Mouse (Mus musculus) heart, embryonic 15.5 days (tissue): ENCODE results near the gene H2-Eb1. TPM values are rescaled to one million over a fixed set of nuclear protein-coding genes. Genes with fewer than 3 reads are reported as not detected.
"Not testable (repeated sequence)": the region's sequence is repeated elsewhere in the genome, so short reads cannot be mapped to it uniquely, and the experiment has no call there.

Experiments
- ATAC-seq: fragments of 200-750 bp; cut with Nextera tagmentation; replicated peaks from 2 replicates; pipeline ENCODE4 v1.8.0; 2017; ENCODE audit warnings: low read depth, moderate TSS enrichment; ENCODE audit not compliant: insufficient number of reproducible peaks, insufficient read depth, low FRiP score
- H3K27ac ChIP-seq: fragments of 300-500 bp; sonication (generic); 2 replicates; pipeline ENCODE4 v1.5.1; 2015; ENCODE audit warnings: mild to moderate bottlenecking, inconsistent platforms
- H3K27me3 ChIP-seq: fragments of 300-500 bp; sonication (generic); 2 replicates; pipeline ENCODE4 v1.6.1; 2015; ENCODE audit warnings: inconsistent platforms
- H3K36me3 ChIP-seq: fragments of 300-500 bp; sonication (generic); 2 replicates; pipeline ENCODE4 v1.6.1; 2015; ENCODE audit warnings: mild to moderate bottlenecking, inconsistent platforms
- H3K4me1 ChIP-seq: fragments of 300-500 bp; sonication (generic); replicated peaks from 2 replicates; pipeline ENCODE4 v1.6.1; 2015; ENCODE audit warnings: inconsistent platforms
- H3K4me2 ChIP-seq: fragments of 300-500 bp; sonication (generic); 2 replicates; pipeline ENCODE4 v1.6.1; 2015; ENCODE audit warnings: inconsistent platforms, mild to moderate bottlenecking, moderate library complexity
- H3K4me3 ChIP-seq: fragments of 300-500 bp; sonication (generic); 2 replicates; pipeline ENCODE4 v1.5.1; 2015; ENCODE audit warnings: mild to moderate bottlenecking, inconsistent platforms
- H3K9ac ChIP-seq: fragments of 300-500 bp; sonication (generic); 2 replicates; pipeline ENCODE4 v1.6.1; 2015; ENCODE audit warnings: mild to moderate bottlenecking, inconsistent platforms
- H3K9me3 ChIP-seq: fragments of 300-500 bp; sonication (generic); replicated peaks from 2 replicates; pipeline ENCODE4 v1.6.1; 2016; ENCODE audit warnings: inconsistent platforms
- WGBS: fragments of 180-500 bp; shearing (Covaris S2); methylation state at CpG from one replicate; pipeline ENCODE4 v1.1.7; 2015; ENCODE audit warnings: mixed read lengths; 5-methylcytosine and 5-hydroxymethylcytosine counted together
- polyA plus RNA-seq: library from polyadenylated mRNA; unstranded; fragments of >200 nt; fragmentation: Nextera tagmentation; extraction: Ambion mirVana; gene quantifications from 2 replicates; pipeline ENCODE4 v1.2.1, GENCODE M21; 2015

Gene H2-Eb1
- polyA plus RNA-seq, 1 experiment from 2014 or later: 5.6 TPM

DNA sequence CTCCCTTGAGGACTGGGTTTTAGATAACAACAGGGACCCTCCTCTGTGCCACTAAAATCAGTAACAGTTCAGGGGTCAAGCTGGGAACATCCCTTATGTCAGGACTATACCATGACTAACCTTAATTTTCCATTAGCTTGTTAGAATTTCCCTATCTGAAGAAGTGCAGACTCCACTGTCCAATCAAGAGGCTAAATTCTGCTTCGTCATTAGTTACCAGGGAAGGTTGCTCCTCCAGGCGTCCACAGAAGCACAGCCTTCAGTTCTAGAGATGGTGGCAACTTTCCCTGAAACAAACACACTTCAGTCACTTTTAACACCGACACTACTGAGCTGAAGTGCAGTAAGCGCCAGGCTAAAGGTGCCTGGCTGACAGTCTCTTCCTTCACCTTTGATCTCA lies 916 bp upstream of the H2-Eb1 start:
- ATAC-seq: no peak; the same call in 1 of the 2 replicates
- no peak overlapping the region for H3K4me3 ChIP-seq
- 0 out of 2 replicates have a peak, but pooled peaks cover 4% of the 10 kb centered on the region for H3K27me3 ChIP-seq

DNA sequence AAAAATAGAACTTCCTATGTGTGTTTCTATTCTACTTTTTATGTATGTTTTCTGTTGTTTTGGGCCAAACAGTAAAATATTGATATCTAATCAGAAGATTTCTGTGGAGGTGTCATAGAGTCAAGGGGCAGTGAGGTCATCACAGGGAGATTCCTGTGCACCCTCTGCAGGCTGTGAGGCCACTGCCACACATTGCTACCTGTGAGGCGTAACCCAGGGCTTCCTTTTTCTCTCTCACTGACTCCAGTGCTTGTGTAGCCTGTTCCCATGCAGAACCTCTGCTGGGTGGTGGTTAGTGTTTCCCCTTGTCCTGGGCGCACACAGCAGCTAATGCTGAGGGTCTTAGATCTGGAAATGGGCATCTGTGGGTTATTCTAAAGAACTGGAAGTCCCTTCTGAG lies 740 bp downstream of the H2-Eb1 start:
- no peaks in the 10 kb centered on the region for H3K36me3 ChIP-seq
- peaks cover 7% of the 10 kb centered on the region for H3K4me1 ChIP-seq
- H3K27ac ChIP-seq: no peak overlapping the region
- 0 out of 2 replicates have a peak, but pooled peaks cover 4% of the 10 kb centered on the region for H3K27me3 ChIP-seq
- no peak for ATAC-seq
- no peak overlapping the region for H3K9ac ChIP-seq
- no peak overlapping the region for H3K4me2 ChIP-seq
- WGBS: 68% methylated on average over 2 of the region's 2 CpGs
- H3K4me3 ChIP-seq: no peak overlapping the region
- H3K9me3 ChIP-seq: no peaks in the 10 kb centered on the region

More for the DNA sequence above, 916 bp upstream of the H2-Eb1 start:
- no peak overlapping the region for H3K4me2 ChIP-seq
- H3K9me3 ChIP-seq: no peaks in the 10 kb centered on the region
- WGBS: 13% methylated on average over 4 of the region's 4 CpGs
- H3K36me3 ChIP-seq: no peaks in the 10 kb centered on the region
- H3K4me1 ChIP-seq: peaks cover 3% of the 10 kb centered on the region
- H3K27ac ChIP-seq: no peak overlapping the region
- H3K9ac ChIP-seq: no peak overlapping the region

DNA sequence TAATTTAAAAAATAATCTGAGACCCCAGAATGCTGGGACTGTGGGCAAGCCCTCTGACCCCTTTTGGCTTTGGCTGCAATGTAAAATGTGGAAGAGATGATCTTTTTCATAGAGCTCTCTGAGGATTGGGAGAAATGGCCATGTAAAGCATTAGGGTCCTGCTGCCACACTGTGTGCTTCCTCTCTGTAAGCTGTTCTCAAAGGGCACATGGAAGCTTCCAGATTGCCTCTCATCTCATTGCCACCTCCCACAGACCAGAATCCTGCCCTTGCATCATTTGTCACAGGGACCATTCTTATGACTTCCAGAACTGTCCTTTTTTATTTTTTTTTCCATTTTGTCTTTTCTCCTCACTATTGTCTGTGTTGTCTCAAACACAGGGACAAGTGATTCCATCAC lies 1.5 kb downstream of the H2-Eb1 start:
- Histone ChIP-seq H3K27me3 (0 out of 2 replicates have a peak, but pooled peaks cover 4% of the 10 kb centered on the region), H3K4me2 (no peak overlapping the region), H3K9me3 (no peaks in the 10 kb centered on the region), H3K9ac (no peak overlapping the region), H3K4me3 (no peak overlapping the region), H3K36me3 (no peaks in the 10 kb centered on the region), H3K27ac (no peak overlapping the region), H3K4me1 (peaks cover 7% of the 10 kb centered on the region)
- ATAC-seq: no peak

DNA sequence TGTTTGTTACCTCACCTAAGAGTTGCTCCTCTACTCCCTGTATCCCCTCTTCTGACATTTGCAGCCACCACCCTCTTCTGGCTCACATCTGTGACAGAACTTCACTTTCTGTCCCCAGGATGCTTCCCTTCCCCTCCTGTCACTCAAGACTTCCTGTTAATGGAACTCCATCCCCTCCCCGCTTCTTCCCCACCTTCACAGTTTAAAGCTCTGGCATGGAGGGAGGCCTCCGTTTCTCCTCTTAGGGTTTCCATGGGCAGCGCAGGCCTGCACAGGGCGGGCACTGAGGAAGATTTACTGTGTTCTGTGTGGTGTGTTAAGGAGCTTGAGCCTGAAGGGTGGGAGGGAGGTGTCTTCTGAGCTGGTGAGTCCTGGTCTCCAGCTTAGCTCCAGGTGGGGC lies 2.5 kb downstream of the H2-Eb1 start:
- ATAC-seq: no peak
- H3K27ac ChIP-seq: no peak overlapping the region
- no peak overlapping the region for H3K9ac ChIP-seq
- 0 out of 2 replicates have a peak, but pooled peaks cover 4% of the 10 kb centered on the region for H3K27me3 ChIP-seq
- no peak overlapping the region for H3K4me3 ChIP-seq
- no peaks in the 10 kb centered on the region for H3K9me3 ChIP-seq
- no peaks in the 10 kb centered on the region for H3K36me3 ChIP-seq
- H3K4me1 ChIP-seq: peaks cover 7% of the 10 kb centered on the region
- H3K4me2 ChIP-seq: no peak overlapping the region
- WGBS: 81% methylated on average over 4 of the region's 4 CpGs

DNA sequence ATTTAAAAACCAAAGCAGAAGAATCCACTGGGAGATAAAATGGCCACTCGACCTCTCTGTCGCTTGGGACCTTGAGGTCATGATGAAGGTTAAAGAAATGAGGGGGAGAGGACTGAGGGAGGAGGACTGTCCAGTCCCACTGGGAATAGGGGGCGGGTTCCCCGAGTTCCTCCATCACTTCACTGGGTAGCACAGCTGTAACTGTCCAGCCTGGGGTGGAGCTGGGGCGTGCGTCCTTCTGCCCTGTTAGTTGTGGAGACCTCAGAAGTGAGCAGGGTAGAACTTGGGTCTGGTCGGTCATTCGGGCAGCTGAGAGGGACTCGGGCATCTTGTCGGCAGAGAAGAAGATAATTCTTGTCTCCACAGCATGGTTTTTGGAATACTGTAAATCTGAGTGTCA lies 3.6 kb downstream of the H2-Eb1 start:
- no peaks in the 10 kb centered on the region for H3K9me3 ChIP-seq
- H3K4me2 ChIP-seq: peak overlapping the region; percentile 75
- peak overlapping the region; percentile 71 for H3K9ac ChIP-seq
- H3K4me1 ChIP-seq: peaks cover 7% of the 10 kb centered on the region
- H3K27ac ChIP-seq: peak overlapping the region; percentile 69
- H3K4me3 ChIP-seq: peak overlapping the region; percentile 68
- no peak for ATAC-seq
- no peaks in the 10 kb centered on the region for H3K36me3 ChIP-seq
- 0 out of 2 replicates have a peak, but pooled peaks cover 4% of the 10 kb centered on the region for H3K27me3 ChIP-seq
- 21% methylated on average over 10 of the region's 10 CpGs for WGBS

DNA sequence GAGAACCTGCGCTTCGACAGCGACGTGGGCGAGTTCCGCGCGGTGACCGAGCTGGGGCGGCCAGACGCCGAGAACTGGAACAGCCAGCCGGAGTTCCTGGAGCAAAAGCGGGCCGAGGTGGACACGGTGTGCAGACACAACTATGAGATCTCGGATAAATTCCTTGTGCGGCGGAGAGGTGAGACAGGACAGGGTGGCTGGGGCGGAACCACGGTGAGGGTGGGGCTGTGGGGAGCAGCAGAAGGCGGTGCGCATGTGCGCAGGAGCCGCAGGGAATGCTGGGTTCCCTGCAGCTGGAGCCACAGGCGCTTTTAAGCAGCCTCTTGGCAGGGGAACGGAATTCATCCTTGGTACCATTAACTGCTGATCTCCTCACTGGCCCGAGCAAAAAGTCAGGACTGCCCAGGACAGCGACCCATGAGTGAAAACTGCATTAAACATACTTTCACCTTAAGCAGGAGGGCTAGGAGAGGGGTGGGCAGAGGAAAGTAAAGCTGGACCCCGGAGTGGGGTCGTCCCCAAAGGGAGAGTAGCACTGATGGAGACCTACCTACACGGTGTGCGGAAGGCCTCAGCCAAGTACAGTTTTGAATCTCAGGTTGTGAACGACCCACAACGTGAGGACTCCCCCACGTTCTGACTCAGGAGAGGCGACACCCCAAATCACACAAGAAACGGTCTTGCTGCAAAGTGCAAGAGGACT lies 4.2 kb downstream of the H2-Eb1 start:
- peaks cover 7% of the 10 kb centered on the region for H3K4me1 ChIP-seq
- H3K9ac ChIP-seq: peak overlapping the region; percentile 71
- H3K27ac ChIP-seq: peak overlapping the region; percentile 69
- 0 out of 2 replicates have a peak, but pooled peaks cover 4% of the 10 kb centered on the region for H3K27me3 ChIP-seq
- no peaks in the 10 kb centered on the region for H3K9me3 ChIP-seq
- ATAC-seq: peak; percentile 82
- 21% methylated on average over 38 of the region's 38 CpGs for WGBS
- H3K36me3 ChIP-seq: no peaks in the 10 kb centered on the region
- H3K4me2 ChIP-seq: peak overlapping the region; percentile 75
- H3K4me3 ChIP-seq: peak overlapping the region; percentile 68

DNA sequence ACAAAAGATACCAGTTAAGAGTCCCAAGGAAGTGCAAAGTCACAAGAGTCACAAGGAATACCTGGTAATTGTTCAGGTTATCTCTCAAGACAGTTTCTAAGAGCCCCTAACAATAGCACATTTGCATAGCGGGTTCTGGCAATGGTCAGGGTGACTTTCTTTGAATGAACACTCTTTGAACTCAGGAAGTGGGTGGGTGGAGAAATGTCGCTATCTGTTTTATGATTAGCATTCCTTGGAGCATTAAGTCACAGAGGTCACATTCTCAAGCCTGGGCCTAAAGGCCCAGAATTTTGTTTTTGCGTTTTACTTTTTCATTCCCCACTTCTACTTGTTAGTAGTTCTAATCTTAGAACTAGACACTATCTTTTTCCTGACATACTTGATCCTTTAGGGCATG lies 4.9 kb downstream of the H2-Eb1 start:
- H3K27me3 ChIP-seq, H3K4me3 ChIP-seq, H3K9me3 ChIP-seq, H3K36me3 ChIP-seq, H3K4me2 ChIP-seq, ATAC-seq, H3K4me1 ChIP-seq, H3K27ac ChIP-seq, H3K9ac ChIP-seq: not testable (repeated sequence)
- 67% methylated on average over 3 of the region's 3 CpGs for WGBS

DNA sequence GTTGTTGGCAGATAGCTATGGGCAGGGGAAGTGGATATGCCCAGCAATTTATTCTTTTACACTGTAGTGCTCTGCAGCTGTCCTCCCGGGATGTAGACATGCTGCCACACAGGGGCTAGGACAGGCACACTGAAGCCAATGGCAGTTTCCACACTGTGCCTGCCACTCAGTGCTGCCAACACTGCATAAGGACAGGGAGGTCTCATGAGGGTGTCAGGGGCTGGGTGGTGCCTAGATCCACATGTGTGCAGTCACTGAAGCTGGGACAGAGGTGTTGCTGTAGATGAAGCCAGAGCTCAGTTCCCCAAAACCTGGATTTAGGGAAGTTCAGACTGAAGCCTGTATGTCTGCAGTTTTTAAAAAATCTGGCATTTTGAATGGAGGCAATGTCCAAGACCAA lies 6.5 kb downstream of the H2-Eb1 start:
- Histone ChIP-seq H3K4me1 (peaks cover 7% of the 10 kb centered on the region), H3K27ac (no peak overlapping the region), H3K9me3 (no peaks in the 10 kb centered on the region), H3K9ac (no peak overlapping the region), H3K36me3 (no peaks in the 10 kb centered on the region), H3K4me2 (no peak overlapping the region), H3K27me3 (0 out of 2 replicates have a peak, but pooled peaks cover 4% of the 10 kb centered on the region), H3K4me3 (no peak overlapping the region)
- ATAC-seq: no peak
- WGBS: 63% methylated on average over 1 of the region's 1 CpGs

DNA sequence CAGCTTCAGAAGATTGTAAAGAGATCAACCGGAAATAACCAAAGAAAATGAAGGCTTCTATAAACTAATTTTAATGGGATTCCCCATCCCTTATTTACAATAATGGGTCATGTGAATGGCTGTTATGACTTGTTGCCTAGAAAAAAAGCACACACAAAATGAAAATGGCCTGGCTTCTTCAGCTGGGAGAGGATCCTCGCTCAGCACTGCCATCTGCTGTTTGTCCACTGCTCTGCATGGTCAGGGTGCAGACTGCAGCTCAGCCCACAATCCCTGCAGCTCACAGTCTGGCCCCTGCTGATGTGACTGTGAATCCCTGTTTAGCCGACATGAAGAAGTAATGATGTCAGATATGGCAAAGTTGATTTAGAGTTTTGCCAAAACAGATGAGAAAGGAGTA lies 7.7 kb downstream of the H2-Eb1 start:
- no peak overlapping the region for H3K9ac ChIP-seq
- no peaks in the 10 kb centered on the region for H3K9me3 ChIP-seq
- WGBS: 32% methylated on average over 3 of the region's 3 CpGs
- no peaks in the 10 kb centered on the region for H3K27me3 ChIP-seq
- H3K36me3 ChIP-seq: no peaks in the 10 kb centered on the region
- H3K27ac ChIP-seq: no peak overlapping the region
- no peak for ATAC-seq
- peaks cover 7% of the 10 kb centered on the region for H3K4me1 ChIP-seq
- H3K4me2 ChIP-seq: no peak overlapping the region
- H3K4me3 ChIP-seq: no peak overlapping the region

DNA sequence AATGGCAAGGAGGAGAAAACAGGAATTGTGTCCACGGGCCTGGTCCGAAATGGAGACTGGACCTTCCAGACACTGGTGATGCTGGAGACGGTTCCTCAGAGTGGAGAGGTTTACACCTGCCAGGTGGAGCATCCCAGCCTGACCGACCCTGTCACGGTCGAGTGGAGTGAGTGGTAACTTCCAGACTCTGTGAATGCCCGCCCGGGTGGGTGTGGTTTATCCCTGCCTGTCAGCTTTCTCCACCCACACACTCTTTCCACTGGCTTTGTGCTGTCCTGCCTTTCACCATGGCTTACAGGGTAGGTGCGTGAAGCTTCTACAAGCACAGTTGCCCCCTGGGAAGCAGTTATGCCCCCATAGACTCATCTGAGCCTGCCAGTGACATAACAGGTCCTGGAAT lies 8.6 kb downstream of the H2-Eb1 start:
- 67% methylated on average over 9 of the region's 9 CpGs for WGBS

DNA sequence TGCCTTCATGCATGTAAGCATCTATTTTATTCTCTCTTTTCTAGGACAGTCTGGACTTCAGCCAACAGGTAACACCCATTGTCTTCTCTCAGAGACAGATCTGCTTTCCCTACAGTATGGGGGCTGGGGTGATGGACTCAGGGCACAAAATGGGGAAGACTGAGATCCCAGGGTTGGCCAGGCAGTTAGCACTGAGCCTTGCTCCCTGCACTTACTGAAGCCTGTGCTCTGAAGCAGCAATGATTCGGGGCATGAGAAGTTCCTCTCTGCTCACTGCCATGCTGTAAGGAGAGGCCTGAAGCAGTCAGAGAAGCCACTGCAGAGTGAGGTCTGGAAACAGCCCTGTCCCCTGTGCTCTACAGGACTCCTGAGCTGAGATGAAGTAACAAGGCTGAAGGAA lies 9.8 kb downstream of the H2-Eb1 start:
- no peaks in the 10 kb centered on the region for H3K36me3 ChIP-seq
- WGBS: 84% methylated on average over 1 of the region's 1 CpGs
- no peaks in the 10 kb centered on the region for H3K27me3 ChIP-seq
- no peak for ATAC-seq
- no peak overlapping the region for H3K27ac ChIP-seq
- H3K4me3 ChIP-seq: no peak overlapping the region
- no peak overlapping the region for H3K4me2 ChIP-seq
- H3K4me1 ChIP-seq: no peaks in the 10 kb centered on the region
- no peaks in the 10 kb centered on the region for H3K9me3 ChIP-seq
- no peak overlapping the region for H3K9ac ChIP-seq

More for the DNA sequence above, 8.6 kb downstream of the H2-Eb1 start:
- H3K36me3 ChIP-seq: no peaks in the 10 kb centered on the region
- H3K9ac ChIP-seq: no peak overlapping the region
- H3K27ac ChIP-seq: no peak overlapping the region
- no peak overlapping the region for H3K4me2 ChIP-seq
- H3K4me3 ChIP-seq: no peak overlapping the region
- no peaks in the 10 kb centered on the region for H3K27me3 ChIP-seq
- no peaks in the 10 kb centered on the region for H3K9me3 ChIP-seq
- H3K4me1 ChIP-seq: peaks cover 7% of the 10 kb centered on the region
- ATAC-seq: no peak

DNA sequence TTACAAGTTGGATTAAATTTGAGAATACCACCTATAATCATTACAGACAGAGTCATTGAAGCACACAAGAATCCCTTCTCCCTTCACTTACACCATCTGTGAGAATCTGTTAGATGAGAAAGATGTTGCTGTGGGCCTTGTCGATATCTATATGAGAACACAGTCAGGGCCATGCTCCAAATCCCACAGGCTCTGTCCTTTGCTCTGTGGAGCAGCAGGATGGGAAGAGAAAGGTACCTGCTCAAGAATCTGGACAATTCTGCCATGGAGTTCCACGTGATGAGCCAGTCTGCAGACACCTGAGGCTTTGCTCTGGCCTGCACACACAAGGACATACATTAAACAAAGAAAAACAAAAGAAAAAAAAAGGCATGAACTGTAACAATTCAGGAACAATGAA lies 11.0 kb downstream of the H2-Eb1 start:
- no peak for ATAC-seq
- H3K9ac ChIP-seq: no peak overlapping the region
- no peak overlapping the region for H3K4me3 ChIP-seq
- no peak overlapping the region for H3K27ac ChIP-seq
- H3K9me3 ChIP-seq: no peaks in the 10 kb centered on the region
- H3K4me2 ChIP-seq: no peak overlapping the region
- no peaks in the 10 kb centered on the region for H3K4me1 ChIP-seq
- no peaks in the 10 kb centered on the region for H3K27me3 ChIP-seq
- H3K36me3 ChIP-seq: no peaks in the 10 kb centered on the region
- 68% methylated on average over 2 of the region's 2 CpGs for WGBS
